Mouse (Mus musculus) Patski (cell line): ENCODE data around the gene Amotl2. TPM values are rescaled to one million over a fixed set of nuclear protein-coding genes. Genes with fewer than 3 reads are reported as not detected.

Source experiments
- ATAC-seq: fragments of 100-300 bp; one replicate; pipeline ENCODE4 v1.8.0; 2021
- CTCF ChIA-PET: fragments of 350-600 bp; sonication (Branson Sonifier 250); formaldehyde crosslinking; loops from one replicate; lab custom pipeline; 2022; ENCODE audit warnings: inconsistent platforms; lab: Charles Lee
- POLR2A ChIA-PET: fragments of 350-600 bp; sonication (Branson Sonifier 250); formaldehyde crosslinking; loops from one replicate; lab custom pipeline; 2022; ENCODE audit warnings: antibody characterized with exemption, inconsistent platforms; lab: Charles Lee
- DNase-seq: peaks from one replicate; pipeline ENCODE4 v3.0.0-alpha.2; 2011; ENCODE audit warnings: low read depth, low spot score
- H3K27me3 ChIP-seq: fragments of 371-371 bp; one replicate; pipeline ENCODE4 v1.5.1; 2021
- CTCF ChIP-seq: fragments of 100-300 bp; IDR thresholded peaks from one replicate; pipeline ENCODE4 v1.5.1; 2021
- in situ Hi-C: fragments of 300-500 bp; cut with MboI; formaldehyde crosslinking; loops from 3 replicates; pipeline ENCODE4 v1.11.1; 2018; ENCODE audit warnings: low pct_unique_long_range_greater_than_20kb, mixed read lengths
- polyA plus RNA-seq: library from polyadenylated mRNA; unstranded; gene quantifications from one replicate; pipeline ENCODE4 v1.2.3, GENCODE M21; 2021

Amotl2 gene
- polyA plus RNA-seq: 306 TPM

- ChIA-PET CTCF (interaction anchor here (1.2 to 2.3 kb wide), 3 partner anchors 65 to 74 kb away, joined by 3 to 7 read pairs (median 3); no protein-coding TSS in a partner anchor), POLR2A (interaction anchor here (0.6 to 25.8 kb wide), 11 partner anchors 9 to 79 kb away, joined by 3 to 312 read pairs (median 4); no protein-coding TSS in a partner anchor)
- TF ChIP-seq CTCF: no peak
- no peak for ATAC-seq
- H3K27me3 ChIP-seq: no peaks in the 10 kb centered on the region
- in situ Hi-C loops: no loop called here
- DNase-seq: no peak
Measured at GRCm38 (mm10) chr9:102716481-102717163, at the start of gene Amotl2. Amotl2 (plus strand) TSS chr9:102716672.

- ATAC-seq: no peak
- no peak for TF ChIP-seq CTCF
- ChIA-PET CTCF (no interaction called here), POLR2A (interaction anchor here (0.8 to 1.2 kb wide), 2 partner anchors 19 to 50 kb away, joined by 3 to 4 read pairs; no protein-coding TSS in a partner anchor)
- in situ Hi-C loops: no loop called here
- no peaks in the 10 kb centered on the region for H3K27me3 ChIP-seq
- DNase-seq: no peak
Measured at GRCm38 (mm10) chr9:102668115-102668514, 48.4 kb upstream of the Amotl2 start.

- no peaks in the 10 kb centered on the region for H3K27me3 ChIP-seq
- ChIA-PET POLR2A (interaction anchor here (0.8 to 1.2 kb wide), 2 partner anchors 20 to 49 kb away, joined by 3 to 4 read pairs; no protein-coding TSS in a partner anchor), CTCF (interaction anchor here (1.2 kb wide), 1 partner anchor 12 kb away, joined by 3 read pairs; no protein-coding TSS in a partner anchor)
- TF ChIP-seq CTCF: no peak
- ATAC-seq (no peak), DNase-seq (no peak)
- in situ Hi-C loops: no loop called here
Measured at GRCm38 (mm10) chr9:102668906-102669305, 47.6 kb upstream of the Amotl2 start.

- peak; percentile 93 for DNase-seq
- H3K27me3 ChIP-seq: no peaks in the 10 kb centered on the region
- POLR2A ChIA-PET: interaction anchor here (1.4 to 1.5 kb wide), 2 partner anchors 45 to 52 kb away, joined by 3 to 5 read pairs; no protein-coding TSS in a partner anchor
- ATAC-seq: peak; percentile 89
- TF ChIP-seq CTCF: no peak
- in situ Hi-C loops: no loop called here
- CTCF ChIA-PET: interaction anchor here (1.2 to 3.4 kb wide), 3 partner anchors 37 to 110 kb away, joined by 3 to 12 read pairs (median 4); no protein-coding TSS in a partner anchor
Measured at GRCm38 (mm10) chr9:102673381-102673780, 43.1 kb upstream of the Amotl2 start.

- ChIA-PET POLR2A (no interaction called here), CTCF (interaction anchor here (3.4 kb wide), 1 partner anchor 40 kb away, joined by 12 read pairs; no protein-coding TSS in a partner anchor)
- in situ Hi-C loops: no loop called here
- H3K27me3 ChIP-seq: no peaks in the 10 kb centered on the region
- DNase-seq (no peak), ATAC-seq (no peak)
- no peak for TF ChIP-seq CTCF
Measured at GRCm38 (mm10) chr9:102675922-102676321, 40.5 kb upstream of the Amotl2 start.

GRCm38 (mm10) chr9:102681470-102681869 lies 35.0 kb upstream of the Amotl2 start:
- DNase-seq (no peak), ATAC-seq (no peak)
- TF ChIP-seq CTCF: no peak
- H3K27me3 ChIP-seq: no peaks in the 10 kb centered on the region
- CTCF ChIA-PET: no interaction called here
- POLR2A ChIA-PET: interaction anchor here (0.6 to 0.8 kb wide), 2 partner anchors 45 to 1981 kb away, joined by 3 to 5 read pairs; no protein-coding TSS in a partner anchor
- in situ Hi-C loops: no loop called here

- ATAC-seq (peak; percentile 47), DNase-seq (no peak)
- no peak for TF ChIP-seq CTCF
- ChIA-PET CTCF (interaction anchor here (1.4 to 1.7 kb wide), 3 partner anchors 13 to 35 kb away, joined by 3 to 6 read pairs (median 4); no protein-coding TSS in a partner anchor), POLR2A (interaction anchor here (0.9 kb wide), 1 partner anchor 31 kb away, joined by 3 read pairs; no protein-coding TSS in a partner anchor)
- H3K27me3 ChIP-seq: no peaks in the 10 kb centered on the region
- in situ Hi-C loops: no loop called here
Measured at GRCm38 (mm10) chr9:102687943-102688342, 28.5 kb upstream of the Amotl2 start.

- ATAC-seq (no peak), DNase-seq (no peak)
- H3K27me3 ChIP-seq: no peaks in the 10 kb centered on the region
- CTCF ChIA-PET: no interaction called here
- POLR2A ChIA-PET: interaction anchor here (0.5 to 1.1 kb wide), 2 partner anchors 21 to 139 kb away, joined by 3 to 10 read pairs; no protein-coding TSS in a partner anchor
- no peak for TF ChIP-seq CTCF
- in situ Hi-C loops: no loop called here
Measured at GRCm38 (mm10) chr9:102689406-102689939, 27.0 kb upstream of the Amotl2 start.

GRCm38 (mm10) chr9:102689940-102690642 lies 26.4 kb upstream of the Amotl2 start:
- ATAC-seq: peak; percentile 39
- TF ChIP-seq CTCF: no peak
- CTCF ChIA-PET: interaction anchor here (0.7 to 1.2 kb wide), 3 partner anchors 13 to 36 kb away, joined by 3 to 5 read pairs (median 3); no protein-coding TSS in a partner anchor
- POLR2A ChIA-PET: interaction anchor here (1.1 kb wide), 1 partner anchor 20 kb away, joined by 3 read pairs; no protein-coding TSS in a partner anchor
- peak; percentile 42 for DNase-seq
- in situ Hi-C loops: no loop called here
- H3K27me3 ChIP-seq: no peaks in the 10 kb centered on the region

- POLR2A ChIA-PET: no interaction called here
- TF ChIP-seq CTCF: no peak
- no peak for ATAC-seq
- no peak for DNase-seq
- H3K27me3 ChIP-seq: no peaks in the 10 kb centered on the region
- CTCF ChIA-PET: interaction anchor here (1.1 to 1.3 kb wide), 3 partner anchors 22 to 37 kb away, joined by 3 to 5 read pairs (median 3); no protein-coding TSS in a partner anchor
- in situ Hi-C loops: no loop called here
Measured at GRCm38 (mm10) chr9:102690891-102691290, 25.6 kb upstream of the Amotl2 start.
